Mouse (Mus musculus): ENCODE measurements around the gene Tomm40. TPM values are rescaled to one million over a fixed set of nuclear protein-coding genes. Genes with fewer than 3 reads are reported as not detected.
A peak's percentile ranks its signal among the peaks of the same experiment; 100 is the strongest.

Tomm40 gene
- polyA plus RNA-seq, 1 experiment from 2014 or later: 138 TPM

- Histone ChIP-seq H3K4me3 (peak within 1 kb of the TSS; percentile 31), H3K27me3 (no peaks in the 10 kb centered on the region), H3K27ac (no peak within 1 kb of the TSS), H3K9ac (peak within 1 kb of the TSS; percentile 62), H3K4me1 (peaks cover 21% of the 10 kb centered on the region), H3K36me3 (peaks cover 21% of the 10 kb centered on the region; the same call in 1 of the 2 replicates), H3K9me3 (replicated peaks) (peaks cover 8% of the 10 kb centered on the region; the same call in 1 of the 2 replicates), H3K4me2 (replicated peaks) (peak within 1 kb of the TSS; percentile 69)
- peak; percentile 56 for ATAC-seq (ENCODE audit: low FRiP score)
- 2% methylated on average over 20 of the region's 20 CpGs for WGBS
Observed at GRCm38 (mm10) chr7:19698907-19699826, 16.1 kb downstream of the Tomm40 start, which contains the start of gene Apoe. TSS of gene Apoe (minus strand) at chr7:19699188.

GRCm38 (mm10) chr7:19697949-19698906 is 17.0 kb downstream of the Tomm40 start:
- no peak overlapping the region for H3K27ac ChIP-seq
- peaks cover 25% of the 10 kb centered on the region for H3K4me1 ChIP-seq
- peak overlapping the region; percentile 62 for H3K9ac ChIP-seq
- peaks cover 15% of the 10 kb centered on the region; the same call in 1 of the 2 replicates for H3K36me3 ChIP-seq
- H3K4me2 ChIP-seq (replicated peaks): peak overlapping the region; percentile 69
- peak overlapping the region; percentile 31 for H3K4me3 ChIP-seq
- ATAC-seq (ENCODE audit: low FRiP score): no peak
- peaks cover 8% of the 10 kb centered on the region; the same call in 1 of the 2 replicates for H3K9me3 ChIP-seq (replicated peaks)
- no peaks in the 10 kb centered on the region for H3K27me3 ChIP-seq
- WGBS: 2% methylated on average over 28 of the region's 28 CpGs

GRCm38 (mm10) chr7:19696336-19696873 is 18.8 kb downstream of the Tomm40 start:
- ATAC-seq (ENCODE audit: low FRiP score): no peak
- Histone ChIP-seq H3K27ac (no peak overlapping the region), H3K4me2 (replicated peaks) (no peak overlapping the region), H3K27me3 (no peaks in the 10 kb centered on the region), H3K4me1 (peaks cover 24% of the 10 kb centered on the region), H3K36me3 (peaks cover 7% of the 10 kb centered on the region; the same call in 1 of the 2 replicates), H3K9me3 (replicated peaks) (peaks cover 8% of the 10 kb centered on the region; the same call in 1 of the 2 replicates), H3K9ac (no peak overlapping the region), H3K4me3 (no peak overlapping the region)
- WGBS: 94% methylated on average over 34 of the region's 34 CpGs

GRCm38 (mm10) chr7:19695881-19696280 is 19.4 kb downstream of the Tomm40 start:
- peaks cover 22% of the 10 kb centered on the region for H3K4me1 ChIP-seq
- H3K4me3 ChIP-seq: no peak overlapping the region
- WGBS: 84% methylated on average over 6 of the region's 6 CpGs
- peaks cover 8% of the 10 kb centered on the region; the same call in 1 of the 2 replicates for H3K9me3 ChIP-seq (replicated peaks)
- H3K27ac ChIP-seq: no peak overlapping the region
- ATAC-seq (ENCODE audit: low FRiP score): no peak
- H3K4me2 ChIP-seq (replicated peaks): no peak overlapping the region
- no peak overlapping the region for H3K9ac ChIP-seq
- H3K36me3 ChIP-seq: peaks cover 7% of the 10 kb centered on the region; the same call in 1 of the 2 replicates
- H3K27me3 ChIP-seq: no peaks in the 10 kb centered on the region

GRCm38 (mm10) chr7:19695213-19695594 is 20.0 kb downstream of the Tomm40 start:
- H3K4me1 ChIP-seq: peaks cover 22% of the 10 kb centered on the region
- no peak overlapping the region for H3K4me2 ChIP-seq (replicated peaks)
- H3K4me3 ChIP-seq: no peak overlapping the region
- no peak overlapping the region for H3K27ac ChIP-seq
- 52% methylated on average over 8 of the region's 8 CpGs for WGBS
- H3K27me3 ChIP-seq: no peaks in the 10 kb centered on the region
- H3K36me3 ChIP-seq: peaks cover 7% of the 10 kb centered on the region; the same call in 1 of the 2 replicates
- H3K9ac ChIP-seq: no peak overlapping the region
- no peak for ATAC-seq (ENCODE audit: low FRiP score)
- peaks cover 8% of the 10 kb centered on the region; the same call in 1 of the 2 replicates for H3K9me3 ChIP-seq (replicated peaks)

GRCm38 (mm10) chr7:19694336-19695212 is 20.7 kb downstream of the Tomm40 start:
- no peak overlapping the region for H3K27ac ChIP-seq

GRCm38 (mm10) chr7:19693421-19693820 is 21.8 kb downstream of the Tomm40 start:
- peaks cover 8% of the 10 kb centered on the region; the same call in 1 of the 2 replicates for H3K9me3 ChIP-seq (replicated peaks)
- H3K4me2 ChIP-seq (replicated peaks): no peak overlapping the region
- H3K4me3 ChIP-seq: no peak overlapping the region
- no peak for ATAC-seq (ENCODE audit: low FRiP score)
- peaks cover 10% of the 10 kb centered on the region; the same call in 1 of the 2 replicates for H3K4me1 ChIP-seq
- WGBS: 18% methylated on average over 10 of the region's 10 CpGs
- H3K27ac ChIP-seq: no peak overlapping the region
- H3K27me3 ChIP-seq: no peaks in the 10 kb centered on the region
- peaks cover 7% of the 10 kb centered on the region; the same call in 1 of the 2 replicates for H3K36me3 ChIP-seq
- H3K9ac ChIP-seq: no peak overlapping the region

More at GRCm38 (mm10) chr7:19694336-19695212, 20.7 kb downstream of the Tomm40 start:
- 88% methylated on average over 10 of the region's 10 CpGs for WGBS
- Histone ChIP-seq H3K9me3 (replicated peaks) (peaks cover 8% of the 10 kb centered on the region; the same call in 1 of the 2 replicates), H3K27me3 (no peaks in the 10 kb centered on the region), H3K4me1 (peaks cover 22% of the 10 kb centered on the region), H3K36me3 (peaks cover 7% of the 10 kb centered on the region; the same call in 1 of the 2 replicates), H3K4me2 (replicated peaks) (no peak overlapping the region), H3K4me3 (no peak overlapping the region), H3K9ac (no peak overlapping the region)
- no peak for ATAC-seq (ENCODE audit: low FRiP score)

GRCm38 (mm10) chr7:19691873-19692865 is 23.1 kb downstream of the Tomm40 start, which contains the start of gene Apoc1:
TSS of gene Apoc1 (minus strand) at chr7:19692660.
- no peak within 1 kb of the TSS for H3K4me3 ChIP-seq
- WGBS: 57% methylated on average over 28 of the region's 28 CpGs
- H3K27ac ChIP-seq: no peak within 1 kb of the TSS
- peaks cover 8% of the 10 kb centered on the region; the same call in 1 of the 2 replicates for H3K9me3 ChIP-seq (replicated peaks)
- H3K27me3 ChIP-seq: no peaks in the 10 kb centered on the region
- no peak within 1 kb of the TSS for H3K4me2 ChIP-seq (replicated peaks)
- no peak within 1 kb of the TSS for H3K9ac ChIP-seq
- H3K4me1 ChIP-seq: peaks cover 5% of the 10 kb centered on the region; the same call in 1 of the 2 replicates
- ATAC-seq (ENCODE audit: low FRiP score): no peak
- peaks cover 7% of the 10 kb centered on the region; the same call in 1 of the 2 replicates for H3K36me3 ChIP-seq

GRCm38 (mm10) chr7:19691434-19691833 is 23.8 kb downstream of the Tomm40 start:
- Histone ChIP-seq H3K36me3 (peaks cover 2% of the 10 kb centered on the region; the same call in 1 of the 2 replicates), H3K4me2 (replicated peaks) (no peak overlapping the region), H3K9me3 (replicated peaks) (0 out of 2 replicates have a peak, but pooled peaks cover 2% of the 10 kb centered on the region), H3K4me1 (peaks cover 5% of the 10 kb centered on the region; the same call in 1 of the 2 replicates), H3K27me3 (no peaks in the 10 kb centered on the region), H3K9ac (no peak overlapping the region), H3K4me3 (no peak overlapping the region), H3K27ac (no peak overlapping the region)
- no peak for ATAC-seq (ENCODE audit: low FRiP score)
- 72% methylated on average over 6 of the region's 6 CpGs for WGBS

GRCm38 (mm10) chr7:19690845-19691244 is 24.4 kb downstream of the Tomm40 start:
- no peak for ATAC-seq (ENCODE audit: low FRiP score)
- no peak overlapping the region for H3K9ac ChIP-seq
- WGBS: 92% methylated on average over 4 of the region's 4 CpGs

More at GRCm38 (mm10) chr7:19690845-19691244, 24.4 kb downstream of the Tomm40 start:
- Histone ChIP-seq H3K4me3 (no peak overlapping the region), H3K9me3 (replicated peaks) (no peaks in the 10 kb centered on the region), H3K27ac (no peak overlapping the region), H3K27me3 (no peaks in the 10 kb centered on the region), H3K36me3 (no peaks in the 10 kb centered on the region), H3K4me2 (replicated peaks) (no peak overlapping the region), H3K4me1 (peaks cover 5% of the 10 kb centered on the region; the same call in 1 of the 2 replicates)
